Mouse (Mus musculus) ZHBTc4 (cell line): ENCODE data around the gene Ranbp6.

Source experiments
- DNase-seq: peaks from one replicate; pipeline ENCODE4 v3.0.0-alpha.2; 2011; ENCODE audit warnings: low read depth, low spot score

The Ranbp6 gene

GRCm38 (mm10) chr19:29812581-29813460 is at the start of gene Ranbp6:
Gene Ranbp6, minus strand, starts transcription at chr19:29812974.
- peak; percentile 89 for DNase-seq

- no peak for DNase-seq
Measured at GRCm38 (mm10) chr19:29860816-29861215, 48.0 kb upstream of the Ranbp6 start.

GRCm38 (mm10) chr19:29857267-29857666 is 44.5 kb upstream of the Ranbp6 start:
- DNase-seq, result no peak

- DNase-seq, result no peak
Measured at GRCm38 (mm10) chr19:29853711-29854110, 40.9 kb upstream of the Ranbp6 start.

GRCm38 (mm10) chr19:29851036-29851690 is 38.4 kb upstream of the Ranbp6 start:
- DNase-seq, result no peak

- DNase-seq, result no peak
Measured at GRCm38 (mm10) chr19:29849924-29850551, 37.3 kb upstream of the Ranbp6 start.

- DNase-seq, result no peak
Measured at GRCm38 (mm10) chr19:29844036-29844661, 31.4 kb upstream of the Ranbp6 start.

- peak; percentile 23 for DNase-seq
Measured at GRCm38 (mm10) chr19:29843641-29844035, 30.9 kb upstream of the Ranbp6 start.

GRCm38 (mm10) chr19:29842973-29843372 is 30.2 kb upstream of the Ranbp6 start:
- no peak for DNase-seq

- DNase-seq, result no peak
Measured at GRCm38 (mm10) chr19:29840642-29841041, 27.9 kb upstream of the Ranbp6 start.

GRCm38 (mm10) chr19:29838636-29839135 is 25.9 kb upstream of the Ranbp6 start:
- DNase-seq, result no peak

- no peak for DNase-seq
Measured at GRCm38 (mm10) chr19:29838171-29838570, 25.4 kb upstream of the Ranbp6 start.

GRCm38 (mm10) chr19:29835364-29836034 is 22.7 kb upstream of the Ranbp6 start:
- DNase-seq, result no peak

GRCm38 (mm10) chr19:29830911-29831310 is 18.1 kb upstream of the Ranbp6 start:
- DNase-seq, result peak; percentile 92

- no peak for DNase-seq
Measured at GRCm38 (mm10) chr19:29828558-29828957, 15.8 kb upstream of the Ranbp6 start.

GRCm38 (mm10) chr19:29826686-29827085 is 13.9 kb upstream of the Ranbp6 start:
- no peak for DNase-seq

- no peak for DNase-seq
Measured at GRCm38 (mm10) chr19:29825003-29825402, 12.2 kb upstream of the Ranbp6 start.

- DNase-seq, result peak; percentile 81
Measured at GRCm38 (mm10) chr19:29824034-29824700, 11.4 kb upstream of the Ranbp6 start.

- DNase-seq, result no peak
Measured at GRCm38 (mm10) chr19:29823456-29824010, 10.8 kb upstream of the Ranbp6 start.

GRCm38 (mm10) chr19:29820966-29821365 is 8.2 kb upstream of the Ranbp6 start:
- DNase-seq, result peak; percentile 80
